Comparison of ENCODE assay signal across 24 mouse cellular contexts in the genomic region with DNA sequence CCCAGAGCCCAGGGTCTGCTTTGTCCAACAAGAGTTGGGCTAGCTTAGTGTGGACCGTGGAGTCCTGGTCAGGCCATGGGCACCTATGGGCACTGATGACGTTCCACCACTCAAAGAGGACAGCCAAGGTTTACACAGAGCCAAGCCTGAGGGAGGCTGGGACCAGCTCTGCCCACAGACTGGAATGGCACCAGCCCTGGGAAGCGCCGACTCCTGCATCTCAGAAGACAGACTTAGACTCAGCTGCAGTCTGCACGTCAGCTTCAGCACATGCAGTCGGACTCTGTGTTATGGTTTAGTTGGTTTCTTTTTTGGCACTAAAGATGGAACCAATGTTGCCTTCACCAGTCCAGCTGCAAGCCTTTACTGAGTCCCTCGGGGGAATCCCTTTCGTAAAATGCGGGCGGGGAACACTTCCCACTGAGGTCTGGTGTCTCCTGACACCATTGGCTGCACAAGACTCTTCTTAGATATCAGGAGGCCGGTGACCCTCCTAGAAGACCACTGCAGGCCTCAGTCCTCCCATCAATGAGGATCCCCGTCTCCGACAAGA. TPM values are rescaled to one million over a fixed set of nuclear protein-coding genes. Genes with fewer than 3 reads are reported as not detected.
DNase-seq lines count a peak whose midpoint lies in the region; ATAC-seq and TF ChIP-seq lines count a peak whose summit lies in the region.
"Had no signal": no experiment of that assay in that cellular context is flagged by ENCODE, and none has a peak within 500 bp of the region (broad histone marks: within the 10 kb centered on the region; RNA-seq: fewer than 3 reads in every experiment).

No protein-coding gene starts in this region.

- intact Hi-C loops in gastrocnemius, postnatal 36 days (cut with DNase I) = no loop called here
- intact Hi-C loops in left cerebral cortex, adult 2 months (cut with DNase I) = no loop called here
- intact Hi-C loops in left cerebral cortex, postnatal 14 days (cut with DNase I) = loop anchor here (10.0 kb wide), 1 partner anchor 45 kb away; a partner anchor contains a TSS

- DNase-seq in gastrocnemius, postnatal 36 days = peak; percentile 5 to 14
- no peak for DNase-seq in gastrocnemius, postnatal 4 days (ENCODE audit: low spot score in 2 of 2)
- DNase-seq in left cerebral cortex, adult 2 months (ENCODE audit: extremely low spot score in 1 of 2, low spot score in 2 of 2) = no peak
- no peak for DNase-seq in left cerebral cortex, postnatal 14 days (ENCODE audit: low spot score in 2 of 2)
- DNase-seq in spleen, adult 18-20 months = peak; percentile 1 to 2
- DNase-seq in spleen, postnatal 36 days (ENCODE audit: low spot score in 2 of 2) = no peak
- peak; percentile 24 for DNase-seq in heart, postnatal 4 days
- DNase-seq: adrenal gland, adult 8-10 months; cerebellum, adult 9-11 months; embryo, embryonic 11 days; gastrocnemius, postnatal 25 days; retina, postnatal 1 day; thymus, adult 18-20 months had no signal

- no peak overlapping the region for H3K4me3 ChIP-seq in left cerebral cortex, adult 2 months
- H3K4me3 ChIP-seq: forebrain, embryonic 15.5 days; kidney, embryonic 15.5 days; liver, embryonic 12.5 days; megakaryocyte, embryonic 14.5 days; neural tube, embryonic 13.5 days had no signal

- no peak for ATAC-seq in erythroid progenitor cell, adult 5-6 weeks (replicated peaks; ENCODE audit: low FRiP score, poor library complexity, severe bottlenecking)
- ATAC-seq: forebrain, embryonic 15.5 days; hindbrain, postnatal 0 days; liver, embryonic 12.5 days; lung, postnatal 0 days had no signal

- TF ChIP-seq CTCF in left cerebral cortex, adult 2 months (IDR thresholded peaks at IDR 0.05) = no peak

- peak overlapping the region; percentile 36; the same call in 1 of the 2 replicates for H3K27ac ChIP-seq in left cerebral cortex, adult 2 months
- H3K27ac ChIP-seq: forebrain, embryonic 15.5 days; hindbrain, postnatal 0 days; kidney, embryonic 15.5 days; liver, embryonic 12.5 days; neural tube, embryonic 13.5 days had no signal

RNA-seq across cellular contexts. Expression of a gene that starts 4.3 kb away (rescaled TPM):
- total RNA-seq in gastrocnemius, postnatal 36 days (2021) = 10 to 100 TPM; 36.8 to 37.3 TPM
- 10 to 100 TPM; 41.0 to 44.4 TPM for total RNA-seq in gastrocnemius, postnatal 4 days (2021)
- total RNA-seq in left cerebral cortex, adult 2 months (2021) = 100 to 1,000 TPM; 808 to 835 TPM
- total RNA-seq in left cerebral cortex, postnatal 14 days (2021) = 100 to 1,000 TPM; 926 to 947 TPM
- total RNA-seq in heart, postnatal 4 days (2021) = 10 to 100 TPM; 27.3 to 28.7 TPM
- total RNA-seq in erythroid progenitor cell, adult 5-6 weeks (2015; ENCODE audit: low replicate concordance) = 7.1 TPM in 1 of 2 replicates, not detected in the other
- 2.2 and 4.9 TPM in 2 replicates for total RNA-seq in erythroid progenitor cell, adult 5-6 weeks (2017; ENCODE audit: low replicate concordance)

RNA-seq across cellular contexts. Expression of a gene that starts 10.5 kb away (rescaled TPM):
- 10 to 100 TPM; 20.7 to 21.4 TPM for total RNA-seq in gastrocnemius, postnatal 36 days (2021)
- total RNA-seq in gastrocnemius, postnatal 4 days (2021) = 10 to 100 TPM; 27.0 to 27.4 TPM
- 10 to 100 TPM; 33.3 to 35.7 TPM for total RNA-seq in left cerebral cortex, adult 2 months (2021)
- 10 to 100 TPM; 36.3 to 36.5 TPM for total RNA-seq in left cerebral cortex, postnatal 14 days (2021)
- total RNA-seq in heart, postnatal 4 days (2021) = 10 to 100 TPM; 35.8 to 37.9 TPM
- 16.9 and 31.0 TPM in 2 replicates for total RNA-seq in erythroid progenitor cell, adult 5-6 weeks (2015; ENCODE audit: low replicate concordance)
- 5.1 and 30.4 TPM in 2 replicates for total RNA-seq in erythroid progenitor cell, adult 5-6 weeks (2017; ENCODE audit: low replicate concordance)

RNA-seq across cellular contexts. Expression of a gene that starts 26.3 kb away (rescaled TPM):
- 10 to 100 TPM; 14.3 to 16.1 TPM for total RNA-seq in gastrocnemius, postnatal 36 days (2021)
- total RNA-seq in gastrocnemius, postnatal 4 days (2021) = 10 to 100 TPM; 65.2 to 73.0 TPM
- total RNA-seq in left cerebral cortex, adult 2 months (2021) = 100 to 1,000 TPM; 159 to 160 TPM
- total RNA-seq in left cerebral cortex, postnatal 14 days (2021) = 100 to 1,000 TPM; 162 to 174 TPM
- 10 to 100 TPM; 36.0 to 39.2 TPM for total RNA-seq in heart, postnatal 4 days (2021)
- total RNA-seq in erythroid progenitor cell, adult 5-6 weeks (2015; ENCODE audit: low replicate concordance) = 3.8 and 5.4 TPM in 2 replicates
- 7.3 and 8.0 TPM in 2 replicates for total RNA-seq in erythroid progenitor cell, adult 5-6 weeks (2017; ENCODE audit: low replicate concordance)

RNA-seq across cellular contexts. Expression of a gene that starts 26.7 kb away (rescaled TPM):
- 1 to 10 TPM; 1.9 to 2.1 TPM for total RNA-seq in gastrocnemius, postnatal 36 days (2021)
- 1 to 10 TPM; 1.4 to 1.5 TPM for total RNA-seq in gastrocnemius, postnatal 4 days (2021)
- 1 to 10 TPM; 1.9 to 3.0 TPM for total RNA-seq in left cerebral cortex, adult 2 months (2021)
- total RNA-seq in left cerebral cortex, postnatal 14 days (2021) = 1 to 10 TPM; 1.0 to 1.7 TPM
- 1 to 10 TPM in 1 of 2 experiments, under 1 TPM in 1; 0.74 to 1.0 TPM for total RNA-seq in heart, postnatal 4 days (2021)
- 0.72 and 0.84 TPM in 2 replicates for total RNA-seq in erythroid progenitor cell, adult 5-6 weeks (2015; ENCODE audit: low replicate concordance)
- not detected in 2 replicates for total RNA-seq in erythroid progenitor cell, adult 5-6 weeks (2017; ENCODE audit: low replicate concordance)

RNA-seq across cellular contexts. Expression of a gene that starts 31.9 kb away (rescaled TPM):
- total RNA-seq in gastrocnemius, postnatal 36 days (2021) = not detected
- not detected for total RNA-seq in gastrocnemius, postnatal 4 days (2021)
- total RNA-seq in left cerebral cortex, adult 2 months (2021) = not detected
- total RNA-seq in left cerebral cortex, postnatal 14 days (2021) = not detected
- total RNA-seq in heart, postnatal 4 days (2021) = not detected
- total RNA-seq in erythroid progenitor cell, adult 5-6 weeks (2015; ENCODE audit: low replicate concordance) = not detected in 2 replicates
- total RNA-seq in erythroid progenitor cell, adult 5-6 weeks (2017; ENCODE audit: low replicate concordance) = not detected in 2 replicates
- total RNA-seq: adrenal gland, adult 8-10 months; gastrocnemius, postnatal 25 days; heart, postnatal 10 days; hindbrain, postnatal 0 days; layer of hippocampus, adult 8-10 months; left cerebral cortex, postnatal 36 days had no signal

Comparison
In these comparisons a context has a peak if more than half of its experiments do, and no peak if none do; other contexts are left out.
1. DNase-seq: peak in gastrocnemius, postnatal 36 days (2 of 2), spleen, adult 18-20 months (2 of 2) and heart, postnatal 4 days (single experiment); none in gastrocnemius, postnatal 4 days (0 of 2), left cerebral cortex, adult 2 months (0 of 2), left cerebral cortex, postnatal 14 days (0 of 2) and spleen, postnatal 36 days (0 of 2).
2. RNA of a gene that starts 4.3 kb away (total RNA-seq): 926 to 947 TPM in left cerebral cortex, postnatal 14 days and 808 to 835 TPM in left cerebral cortex, adult 2 months; 41.0 to 44.4 TPM in gastrocnemius, postnatal 4 days, 36.8 to 37.3 TPM in gastrocnemius, postnatal 36 days, 27.3 to 28.7 TPM in heart, postnatal 4 days and 2.2 to 7.1 TPM in erythroid progenitor cell, adult 5-6 weeks; every median in the first group is over 10 times any median in the second.